Mouse (Mus musculus) lung, embryonic 16.5 days (tissue): Measurements from ENCODE around the gene Llgl2. TPM values are rescaled to one million over a fixed set of nuclear protein-coding genes. Genes with fewer than 3 reads are reported as not detected.

Source experiments
- ATAC-seq: fragments of 200-750 bp; cut with Nextera tagmentation; 2 replicates; pipeline ENCODE4 v1.8.0; 2017; ENCODE audit warnings: low read depth, mild to moderate bottlenecking, moderate library complexity
- H3K27ac ChIP-seq: fragments of 300-500 bp; sonication (generic); 2 replicates; pipeline ENCODE4 v1.5.1; 2014; ENCODE audit warnings: mild to moderate bottlenecking, control low read depth, low read length
- H3K27me3 ChIP-seq: fragments of 300-500 bp; sonication (generic); 2 replicates; pipeline ENCODE4 v1.6.1; 2014; ENCODE audit warnings: low read depth, low read length, mixed read lengths; ENCODE audit not compliant: control insufficient read depth, insufficient read depth
- H3K36me3 ChIP-seq: fragments of 300-500 bp; sonication (generic); 2 replicates; pipeline ENCODE4 v1.6.1; 2014; ENCODE audit warnings: low read length; ENCODE audit not compliant: control insufficient read depth, insufficient read depth
- H3K4me1 ChIP-seq: fragments of 300-500 bp; sonication (generic); replicated peaks from 2 replicates; pipeline ENCODE4 v1.6.1; 2014; ENCODE audit warnings: low read length, mixed read lengths; ENCODE audit not compliant: control insufficient read depth, insufficient read depth
- H3K4me2 ChIP-seq: fragments of 300-500 bp; sonication (generic); 2 replicates; pipeline ENCODE4 v1.6.1; 2014; ENCODE audit warnings: low read depth, low read length, control low read depth
- H3K4me3 ChIP-seq: fragments of 300-500 bp; sonication (generic); 2 replicates; pipeline ENCODE4 v1.5.1; 2014; ENCODE audit warnings: mild to moderate bottlenecking, low read length, control low read depth
- H3K9ac ChIP-seq: fragments of 300-500 bp; sonication (generic); 2 replicates; pipeline ENCODE4 v1.6.1; 2014; ENCODE audit warnings: low read length, control low read depth
- H3K9me3 ChIP-seq: fragments of 300-500 bp; sonication (generic); 2 replicates; pipeline ENCODE4 v1.6.1; 2016; ENCODE audit warnings: low read length; ENCODE audit not compliant: control insufficient read depth
- WGBS: fragments of 180-500 bp; shearing (Covaris S2); extraction: QIAGEN DNeasy Blood & Tissue Kit; methylation state at CpG from one replicate; pipeline ENCODE4 v1.1.7; 2014; 5-methylcytosine and 5-hydroxymethylcytosine counted together
- polyA plus RNA-seq: library from polyadenylated mRNA; unstranded; fragments of >200 nt; fragmentation: Nextera tagmentation; extraction: Ambion mirVana; gene quantifications from 2 replicates; pipeline ENCODE4 v1.2.1, GENCODE M21; 2015

Gene Llgl2
- polyA plus RNA-seq, 1 experiment from 2014 or later, result 45.0 TPM

GRCm38 (mm10) chr11:115807306-115807705, 16.5 kb upstream of the Llgl2 start:
- no peak overlapping the region for H3K9ac ChIP-seq
- H3K36me3 ChIP-seq, result peaks cover 33% of the 10 kb centered on the region
- 77% methylated on average over 6 of the region's 6 CpGs for WGBS
- H3K4me3 ChIP-seq, result no peak overlapping the region
- ATAC-seq, result no peak
- no peak overlapping the region for H3K4me2 ChIP-seq
- H3K4me1 ChIP-seq, result peaks cover 42% of the 10 kb centered on the region
- no peak overlapping the region for H3K27ac ChIP-seq
- H3K9me3 ChIP-seq, result no peaks in the 10 kb centered on the region
- H3K27me3 ChIP-seq, result no peaks in the 10 kb centered on the region

DNA sequence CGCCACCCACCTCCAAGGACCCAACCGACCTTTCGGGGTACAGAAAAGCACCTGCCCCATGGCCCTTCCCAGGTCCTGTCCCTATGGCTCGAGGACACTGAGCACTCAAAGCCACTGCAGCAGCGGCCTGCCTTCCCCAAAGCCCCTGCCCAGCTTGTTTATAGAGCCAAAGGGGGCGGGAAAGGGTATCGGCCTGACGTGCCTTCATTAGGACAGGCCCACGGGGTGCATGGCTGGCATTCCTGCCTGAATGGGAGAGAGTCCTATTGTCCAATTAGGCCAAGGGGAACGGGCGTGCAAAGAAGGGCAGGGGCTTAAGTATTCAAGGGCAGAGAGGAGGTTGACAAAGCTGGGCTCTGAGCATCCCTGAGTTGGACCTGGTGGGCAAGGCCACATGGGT, 15.9 kb upstream of the Llgl2 start:
- ATAC-seq, result no peak
- H3K4me1 ChIP-seq, result peaks cover 46% of the 10 kb centered on the region
- H3K36me3 ChIP-seq, result peaks cover 26% of the 10 kb centered on the region
- H3K4me2 ChIP-seq, result peak overlapping the region; percentile 95; the same call in 1 of the 2 replicates
- H3K4me3 ChIP-seq, result no peak overlapping the region
- H3K9ac ChIP-seq, result no peak overlapping the region
- H3K27ac ChIP-seq, result no peak overlapping the region
- H3K27me3 ChIP-seq, result no peaks in the 10 kb centered on the region
- whole genome bisulfite sequencing, result 69% methylated on average over 11 of the region's 11 CpGs
- H3K9me3 ChIP-seq, result no peaks in the 10 kb centered on the region

DNA sequence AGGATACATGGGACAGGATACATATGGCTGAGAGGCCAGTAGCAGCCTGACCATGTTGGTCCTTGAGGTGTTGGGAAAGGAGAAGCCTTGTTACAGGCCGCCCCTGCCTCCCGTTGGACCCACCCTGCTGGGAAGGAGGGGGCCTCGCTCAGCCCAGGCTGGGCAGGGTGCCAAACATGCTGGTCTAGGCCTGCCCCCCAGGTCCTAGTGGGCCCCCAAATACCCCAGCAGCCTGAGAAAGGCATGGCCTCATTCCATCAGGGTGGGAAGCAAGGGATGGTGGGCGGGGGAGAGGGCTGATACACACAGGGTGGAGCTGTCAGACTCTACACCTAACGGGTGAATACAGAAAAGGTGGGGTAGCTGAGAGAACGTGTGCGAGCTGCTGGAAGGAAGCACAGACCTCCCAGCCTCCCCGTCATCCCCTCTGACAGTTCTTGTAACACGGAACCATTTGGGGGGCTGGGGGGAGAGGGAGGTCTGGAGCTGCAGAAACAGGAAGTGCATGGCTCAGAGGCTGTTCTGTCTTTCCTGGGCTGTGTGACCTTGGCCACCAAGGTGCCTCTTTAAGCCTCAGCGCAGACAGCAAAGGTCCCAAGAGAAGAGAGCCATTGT, 15.0 kb upstream of the Llgl2 start:
- no peaks in the 10 kb centered on the region for H3K9me3 ChIP-seq
- peaks cover 46% of the 10 kb centered on the region for H3K4me1 ChIP-seq
- peak overlapping the region; percentile 3; the same call in 1 of the 2 replicates for H3K4me3 ChIP-seq
- WGBS, result 9% methylated on average over 10 of the region's 10 CpGs
- H3K4me2 ChIP-seq, result peak overlapping the region; percentile 95
- ATAC-seq, result peak; percentile 15
- H3K36me3 ChIP-seq, result peaks cover 21% of the 10 kb centered on the region
- peak overlapping the region; percentile 38 for H3K9ac ChIP-seq
- peak overlapping the region; percentile 81 for H3K27ac ChIP-seq
- no peaks in the 10 kb centered on the region for H3K27me3 ChIP-seq

DNA sequence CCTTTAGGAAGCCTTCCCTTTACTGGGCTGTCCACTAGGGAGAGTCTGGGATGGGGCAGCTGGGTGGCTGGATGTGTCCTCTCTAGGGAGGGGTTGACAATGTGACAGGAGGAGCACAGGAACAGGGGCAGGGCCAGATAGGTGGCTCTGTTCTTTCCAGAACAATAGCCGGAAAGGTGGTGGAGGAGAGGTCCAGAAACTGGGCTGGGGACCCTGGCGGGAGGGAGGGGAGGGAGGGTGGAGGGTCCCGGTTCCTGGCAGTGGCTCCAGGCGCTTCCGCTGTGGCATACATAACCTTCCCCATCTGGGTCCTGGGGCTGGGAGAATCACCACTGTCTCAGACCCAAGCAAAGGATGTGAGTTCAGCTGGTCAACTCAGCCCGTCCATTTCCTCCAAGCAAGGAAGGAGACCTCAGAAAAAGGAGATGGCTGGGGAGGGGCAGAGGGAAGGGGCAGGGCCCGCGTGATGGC, 14.5 kb upstream of the Llgl2 start:
- H3K4me1 ChIP-seq, result peaks cover 49% of the 10 kb centered on the region
- H3K4me3 ChIP-seq, result peak overlapping the region; percentile 3; the same call in 1 of the 2 replicates
- H3K9me3 ChIP-seq, result no peaks in the 10 kb centered on the region
- H3K27me3 ChIP-seq, result no peaks in the 10 kb centered on the region
- peaks cover 19% of the 10 kb centered on the region for H3K36me3 ChIP-seq
- H3K4me2 ChIP-seq, result peak overlapping the region; percentile 95; the same call in 1 of the 2 replicates
- peak overlapping the region; percentile 38; the same call in 1 of the 2 replicates for H3K9ac ChIP-seq
- peak; percentile 24 for ATAC-seq
- peak overlapping the region; percentile 81 for H3K27ac ChIP-seq
- WGBS, result 48% methylated on average over 8 of the region's 8 CpGs

- H3K4me1 ChIP-seq, result peaks cover 53% of the 10 kb centered on the region
- H3K9ac ChIP-seq, result peak overlapping the region; percentile 54
- H3K4me3 ChIP-seq, result peak overlapping the region; percentile 75
- H3K9me3 ChIP-seq, result no peaks in the 10 kb centered on the region
- peak overlapping the region; percentile 95 for H3K4me2 ChIP-seq
- no peaks in the 10 kb centered on the region for H3K27me3 ChIP-seq
- peak overlapping the region; percentile 81 for H3K27ac ChIP-seq
- WGBS, result 27% methylated on average over 14 of the region's 14 CpGs
- peaks cover 12% of the 10 kb centered on the region for H3K36me3 ChIP-seq
- ATAC-seq, result no peak
These were observed 13.5 kb upstream of the Llgl2 start for GRCm38 (mm10) chr11:115810377-115810776.

- H3K36me3 ChIP-seq, result peaks cover 6% of the 10 kb centered on the region
- peaks cover 59% of the 10 kb centered on the region for H3K4me1 ChIP-seq
- peak overlapping the region; percentile 75 for H3K4me3 ChIP-seq
- 69% methylated on average over 20 of the region's 20 CpGs for WGBS
- H3K9me3 ChIP-seq, result no peaks in the 10 kb centered on the region
- H3K27ac ChIP-seq, result peak overlapping the region; percentile 19; the same call in 1 of the 2 replicates
- ATAC-seq, result no peak
- peak overlapping the region; percentile 95 for H3K4me2 ChIP-seq
- H3K9ac ChIP-seq, result peak overlapping the region; percentile 91
- no peaks in the 10 kb centered on the region for H3K27me3 ChIP-seq
These were observed 12.3 kb upstream of the Llgl2 start for GRCm38 (mm10) chr11:115811381-115812093.

- 31% methylated on average over 7 of the region's 7 CpGs for WGBS
- Histone ChIP-seq H3K4me3 (peak overlapping the region; percentile 75), H3K4me2 (peak overlapping the region; percentile 95), H3K9ac (peak overlapping the region; percentile 91), H3K27ac (peak overlapping the region; percentile 81), H3K9me3 (no peaks in the 10 kb centered on the region), H3K27me3 (no peaks in the 10 kb centered on the region), H3K36me3 (peaks cover 2% of the 10 kb centered on the region; the same call in 1 of the 2 replicates), H3K4me1 (peaks cover 59% of the 10 kb centered on the region)
- no peak for ATAC-seq
These were observed 11.8 kb upstream of the Llgl2 start for GRCm38 (mm10) chr11:115812095-115812494.

GRCm38 (mm10) chr11:115812533-115813420, 11.1 kb upstream of the Llgl2 start:
- H3K4me3 ChIP-seq, result peak overlapping the region; percentile 75
- peaks cover 59% of the 10 kb centered on the region for H3K4me1 ChIP-seq
- 3% methylated on average over 28 of the region's 28 CpGs for WGBS
- ATAC-seq, result peak; percentile 0; the same call in 1 of the 2 replicates
- no peaks in the 10 kb centered on the region for H3K27me3 ChIP-seq
- H3K36me3 ChIP-seq, result no peaks in the 10 kb centered on the region; the same call in 1 of the 2 replicates
- H3K27ac ChIP-seq, result peak overlapping the region; percentile 81
- peak overlapping the region; percentile 91 for H3K9ac ChIP-seq
- no peaks in the 10 kb centered on the region for H3K9me3 ChIP-seq
- H3K4me2 ChIP-seq, result peak overlapping the region; percentile 95
